Mouse (Mus musculus) c-Kit-positive CD71-positive TER-119-negative erythroid progenitor cells, embryonic 14.5 days (primary cell): Measurements from ENCODE around the gene Aven.

Experiments
- DNase-seq: peaks from one replicate; pipeline ENCODE4 v3.0.0-alpha.2; 2013; ENCODE audit warnings: low read depth

Gene Aven

DNA sequence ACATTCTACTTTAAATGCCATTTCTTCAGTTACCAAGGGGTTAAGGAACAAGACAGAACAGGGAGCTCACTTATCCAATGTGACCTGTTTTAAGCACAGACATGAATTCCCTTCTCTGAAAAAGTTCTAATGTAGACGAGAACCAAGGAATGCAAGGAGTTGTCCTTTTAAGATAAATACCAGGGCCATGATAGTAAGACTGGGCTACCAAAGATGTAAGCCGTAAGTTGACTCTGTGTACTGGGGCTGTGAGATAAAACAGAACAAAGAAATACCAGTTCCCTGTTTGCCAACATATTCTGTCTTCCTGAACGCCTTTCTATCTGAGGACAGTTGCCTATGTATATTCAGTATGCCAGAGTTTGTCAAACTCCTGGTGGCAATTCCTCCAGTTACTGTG is 176.7 kb downstream of the Aven start:
- DNase-seq: no peak

DNA sequence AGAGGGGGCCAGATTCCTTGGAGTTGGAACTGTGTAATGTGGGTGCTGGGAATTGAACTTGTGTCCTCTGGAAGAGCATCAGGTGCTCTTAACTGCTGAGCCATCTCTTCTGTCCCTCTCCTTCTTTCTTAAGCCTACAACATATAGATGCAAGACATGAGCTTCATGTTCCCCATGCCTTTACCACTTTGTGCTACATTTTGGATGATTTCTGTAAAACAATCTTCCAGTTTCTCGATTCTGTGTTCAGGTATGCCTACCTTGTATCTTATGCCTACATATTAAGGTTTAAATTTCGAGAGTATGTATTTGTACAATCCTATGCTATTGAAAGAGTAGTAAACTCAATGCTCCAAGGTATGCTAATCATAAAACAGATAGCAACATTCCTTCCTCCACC is 183.4 kb downstream of the Aven start:
- DNase-seq: no peak

DNA sequence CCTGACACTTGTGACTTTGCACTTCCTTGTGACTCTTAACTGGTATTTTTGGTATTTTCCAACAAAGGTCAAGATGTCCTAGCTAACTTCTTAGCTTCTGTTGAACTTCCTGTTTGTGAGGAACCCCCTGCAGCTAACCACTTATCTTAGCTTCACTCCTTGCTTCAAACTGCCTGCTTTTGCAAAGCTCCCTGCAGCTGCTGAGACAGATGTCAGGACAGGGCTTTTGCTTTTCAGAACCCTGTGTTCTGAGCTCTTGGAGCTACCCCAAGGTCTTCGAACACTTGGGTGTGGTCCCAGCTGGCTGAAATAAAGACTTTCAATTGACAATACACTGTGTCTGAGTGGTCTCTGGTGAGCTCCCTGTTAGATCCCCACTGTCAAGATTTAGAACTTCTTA is 184.0 kb downstream of the Aven start:
- no peak for DNase-seq

DNA sequence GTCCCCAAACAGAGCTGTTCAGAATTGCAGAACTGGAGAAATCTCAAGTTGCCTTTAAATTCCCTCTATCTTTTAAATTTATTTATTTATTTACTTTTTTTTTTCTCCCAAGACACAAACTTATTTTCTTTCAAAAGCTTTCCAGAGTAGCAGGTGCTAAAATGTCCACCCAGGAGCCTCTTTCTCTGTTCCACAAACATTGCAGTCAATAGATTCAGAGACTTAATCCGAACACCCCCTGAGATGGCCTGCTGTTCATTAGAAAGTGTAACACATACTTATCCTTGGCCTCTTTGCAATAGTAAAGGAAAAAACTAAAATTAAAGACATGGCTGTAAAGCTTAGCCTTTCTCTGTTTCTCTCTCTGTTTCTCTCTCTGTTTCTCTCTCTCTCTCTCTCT is 184.5 kb downstream of the Aven start:
- DNase-seq: no peak

DNA sequence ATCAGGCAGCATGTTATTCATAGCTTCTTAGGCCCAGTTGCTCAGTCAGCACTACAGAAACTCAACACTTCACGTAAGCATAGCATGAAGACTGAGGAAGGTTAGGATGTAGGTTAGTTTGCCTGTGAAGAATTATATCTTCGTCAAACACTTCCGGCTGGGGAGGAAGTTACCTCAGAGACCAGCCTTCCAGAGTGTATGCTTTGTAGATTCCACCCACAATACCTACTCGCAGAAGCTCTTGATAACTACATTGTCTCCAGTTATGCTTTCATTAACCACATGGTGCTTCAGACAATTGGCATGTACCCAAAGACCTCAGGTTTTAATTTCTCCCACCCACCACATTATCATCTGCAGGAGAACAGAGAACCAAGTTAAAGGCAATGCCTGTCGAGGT is 189.1 kb downstream of the Aven start:
- no peak for DNase-seq
